Mouse (Mus musculus) ES-E14 (cell line): ENCODE data around the gene Wnt10b. TPM values are rescaled to one million over a fixed set of nuclear protein-coding genes. Genes with fewer than 3 reads are reported as not detected.

Source experiments
- DNase-seq: peaks from one replicate; pipeline ENCODE4 v3.0.0-alpha.2; 2013; ENCODE audit warnings: low read depth, low spot score
- H3K27ac ChIP-seq: 2 replicates; pipeline ENCODE4 v1.5.1; 2012; ENCODE audit warnings: low read depth, mild to moderate bottlenecking, low read length, moderate library complexity, mixed read lengths; ENCODE audit not compliant: poor library complexity, insufficient read depth, severe bottlenecking
- H3K36me3 ChIP-seq: 2 replicates; pipeline ENCODE4 v1.6.1; 2012; ENCODE audit warnings: mild to moderate bottlenecking, low read length, moderate library complexity, mixed read lengths; ENCODE audit not compliant: control insufficient read depth, poor library complexity, insufficient read depth, severe bottlenecking
- H3K4me1 ChIP-seq, 2 experiments: fragments of 150-350 bp in 1 of 2; sonication (generic) in 1 of 2; 2 replicates each; pipeline ENCODE4 v1.6.1; 2012; ENCODE audit warnings: low read length in 2 of 2, mild to moderate bottlenecking in 1 of 2, mixed read lengths in 1 of 2; ENCODE audit not compliant: control insufficient read depth in 2 of 2, insufficient read depth in 2 of 2, poor library complexity in 1 of 2
- H3K4me3 ChIP-seq, 2 experiments: fragments of 150-350 bp in 1 of 2; sonication (generic) in 1 of 2; 2 replicates each; pipeline ENCODE4 v1.5.1; 2012; ENCODE audit warnings: low read length in 2 of 2, low read depth in 1 of 2, mild to moderate bottlenecking in 1 of 2, mixed read lengths in 1 of 2; ENCODE audit not compliant: insufficient read depth in 1 of 2, poor library complexity in 1 of 2, severe bottlenecking in 1 of 2
- H3K9ac ChIP-seq: 2 replicates; pipeline ENCODE4 v1.6.1; 2012; ENCODE audit warnings: low read depth, mild to moderate bottlenecking, low read length, mixed read lengths; ENCODE audit not compliant: poor library complexity, insufficient read depth, severe bottlenecking
- H3K9me3 ChIP-seq: fragments of 150-350 bp; sonication (generic); 2 replicates; pipeline ENCODE4 v1.6.1; 2012; ENCODE audit warnings: low read depth, mild to moderate bottlenecking, low read length; ENCODE audit not compliant: control insufficient read depth, insufficient read depth
- CHD2 ChIP-seq: IDR thresholded peaks from 2 replicates; pipeline ENCODE4 v1.6.1; 2014; ENCODE audit warnings: mild to moderate bottlenecking, low read depth, low read length, inconsistent platforms
- HCFC1 ChIP-seq: IDR thresholded peaks from 2 replicates; pipeline ENCODE4 v1.6.1; 2012; ENCODE audit warnings: low read length, inconsistent platforms, borderline replicate concordance; ENCODE audit not compliant: insufficient read depth
- MAFK ChIP-seq: IDR thresholded peaks from 2 replicates; pipeline ENCODE4 v1.6.1; 2014; ENCODE audit warnings: mild to moderate bottlenecking, low read depth, low read length, inconsistent platforms; ENCODE audit not compliant: insufficient read depth
- ZC3H11A ChIP-seq: IDR thresholded peaks from 2 replicates; pipeline ENCODE4 v1.6.1; 2012; ENCODE audit warnings: low read depth, mild to moderate bottlenecking, inconsistent platforms, low read length, borderline replicate concordance
- ZNF384 ChIP-seq: IDR thresholded peaks from 2 replicates; pipeline ENCODE4 v1.6.1; 2012; ENCODE audit warnings: low read depth, low read length, inconsistent platforms
- in situ Hi-C, 2 experiments: fragments of 600-800 bp; cut with MboI; formaldehyde crosslinking; loops; one replicate each; pipeline ENCODE4 v1.15.1; 2025; ENCODE audit warnings: low sequenced_read_pairs in 2 of 2, inconsistent platforms in 1 of 2; ENCODE audit not compliant: unreplicated experiment in 2 of 2
- total RNA-seq: library from RNA; depleted of rRNA; stranded (reverse); fragments of 300-350 nt; gene quantifications from 2 replicates; pipeline ENCODE4 v1.2.3, GENCODE M21; 2012

Wnt10b gene
- total RNA-seq, 1 experiment, result 1.3 TPM

DNA sequence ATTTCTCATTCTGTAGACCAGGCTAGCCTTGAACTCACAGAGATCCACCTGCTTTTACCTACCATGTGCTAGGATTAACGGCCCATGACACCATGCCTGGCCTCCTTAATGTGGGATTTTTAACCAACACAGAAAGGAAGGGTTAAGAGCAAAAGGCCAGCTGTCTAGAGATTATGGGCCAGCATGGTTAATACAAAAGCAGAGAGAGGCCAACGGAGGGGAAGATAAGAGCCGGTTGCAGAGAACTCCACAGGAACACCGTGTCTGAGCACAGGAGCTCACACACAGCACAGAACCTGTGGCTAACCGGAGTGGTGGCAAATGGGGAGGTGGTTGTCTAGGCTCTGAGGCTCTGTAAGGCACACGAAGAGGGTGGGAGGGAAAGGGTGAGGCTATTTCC, 44.6 kb downstream of the Wnt10b start:
- no peak overlapping the region for H3K9ac ChIP-seq
- no peaks in the 10 kb centered on the region for H3K9me3 ChIP-seq
- peaks cover 0 to 10% of the 10 kb centered on the region in 2 experiments; a peak in 2 of 4 replicates for H3K4me1 ChIP-seq
- H3K36me3 ChIP-seq, result peaks cover 10% of the 10 kb centered on the region; the same call in 1 of the 2 replicates
- no peak overlapping the region for H3K4me3 ChIP-seq
- DNase-seq, result no peak
- TF ChIP-seq ZNF384, result no peak
- TF ChIP-seq MAFK, result no peak
- no peak for TF ChIP-seq ZC3H11A
- no peak for TF ChIP-seq HCFC1
- no peak for TF ChIP-seq CHD2
- in situ Hi-C loops, result no loop called here
- no peak overlapping the region for H3K27ac ChIP-seq

DNA sequence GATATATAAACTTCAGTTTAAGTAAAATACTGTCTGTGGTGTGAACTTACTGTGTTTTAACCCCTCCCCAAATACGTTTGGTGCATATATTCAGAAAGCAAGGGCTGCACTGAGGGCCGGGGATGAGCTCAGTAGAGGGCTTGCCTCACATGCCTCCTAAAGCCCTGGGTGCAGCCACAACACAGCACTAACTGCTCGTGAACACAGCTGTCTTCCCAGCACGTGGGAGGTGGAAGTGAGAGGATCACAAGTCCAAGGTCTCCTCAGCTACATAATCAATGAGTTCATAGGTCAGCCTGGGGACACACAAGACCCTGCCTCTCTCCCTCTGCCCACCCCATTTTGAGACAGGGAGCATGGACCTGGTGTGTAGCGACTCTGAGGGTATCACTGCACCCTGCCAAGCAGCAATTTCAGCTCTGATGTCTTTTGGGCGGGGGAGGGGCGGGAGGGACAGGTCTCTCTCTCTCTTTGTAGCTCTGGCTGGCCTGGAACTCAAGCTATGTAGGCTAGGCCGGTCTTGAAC, 45.9 kb downstream of the Wnt10b start:
- no peaks in the 10 kb centered on the region for H3K9me3 ChIP-seq

DNA sequence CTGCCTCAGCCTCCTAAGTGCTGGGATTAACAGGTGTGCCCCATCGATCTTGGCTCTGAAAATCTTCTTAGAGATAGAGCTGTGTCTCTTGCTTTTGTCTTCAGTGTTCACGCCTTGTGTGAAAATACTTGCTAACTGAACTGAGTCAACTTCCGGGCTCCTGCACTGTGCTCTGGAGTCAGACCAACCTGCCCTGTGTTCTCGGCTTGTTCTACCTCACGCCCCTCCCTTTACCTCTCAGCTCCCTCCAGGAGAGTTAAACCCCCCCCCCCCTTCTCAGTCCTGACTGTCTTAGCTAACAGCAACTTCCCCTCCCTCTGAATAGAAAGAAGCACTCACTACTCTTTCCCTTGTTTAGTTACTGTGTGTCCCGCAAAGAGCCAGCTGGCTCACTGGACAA, 47.2 kb downstream of the Wnt10b start:
- TF ChIP-seq MAFK, result no peak
- no peak for TF ChIP-seq HCFC1
- TF ChIP-seq ZNF384, result no peak
- TF ChIP-seq CHD2, result no peak
- TF ChIP-seq ZC3H11A, result no peak

More for the DNA sequence above, 45.9 kb downstream of the Wnt10b start:
- peaks cover 7% of the 10 kb centered on the region; the same call in 1 of the 2 replicates for H3K36me3 ChIP-seq
- no peak overlapping the region for H3K27ac ChIP-seq
- no peak for TF ChIP-seq ZC3H11A
- no peak for TF ChIP-seq MAFK
- no peak for TF ChIP-seq HCFC1
- no peak for TF ChIP-seq CHD2
- no peak for TF ChIP-seq ZNF384
- peaks cover 0 to 13% of the 10 kb centered on the region in 2 experiments; a peak in 2 of 4 replicates for H3K4me1 ChIP-seq
- in situ Hi-C loops, result no loop called here
- H3K9ac ChIP-seq, result no peak overlapping the region
- DNase-seq, result no peak
- H3K4me3 ChIP-seq, result no peak overlapping the region

DNA sequence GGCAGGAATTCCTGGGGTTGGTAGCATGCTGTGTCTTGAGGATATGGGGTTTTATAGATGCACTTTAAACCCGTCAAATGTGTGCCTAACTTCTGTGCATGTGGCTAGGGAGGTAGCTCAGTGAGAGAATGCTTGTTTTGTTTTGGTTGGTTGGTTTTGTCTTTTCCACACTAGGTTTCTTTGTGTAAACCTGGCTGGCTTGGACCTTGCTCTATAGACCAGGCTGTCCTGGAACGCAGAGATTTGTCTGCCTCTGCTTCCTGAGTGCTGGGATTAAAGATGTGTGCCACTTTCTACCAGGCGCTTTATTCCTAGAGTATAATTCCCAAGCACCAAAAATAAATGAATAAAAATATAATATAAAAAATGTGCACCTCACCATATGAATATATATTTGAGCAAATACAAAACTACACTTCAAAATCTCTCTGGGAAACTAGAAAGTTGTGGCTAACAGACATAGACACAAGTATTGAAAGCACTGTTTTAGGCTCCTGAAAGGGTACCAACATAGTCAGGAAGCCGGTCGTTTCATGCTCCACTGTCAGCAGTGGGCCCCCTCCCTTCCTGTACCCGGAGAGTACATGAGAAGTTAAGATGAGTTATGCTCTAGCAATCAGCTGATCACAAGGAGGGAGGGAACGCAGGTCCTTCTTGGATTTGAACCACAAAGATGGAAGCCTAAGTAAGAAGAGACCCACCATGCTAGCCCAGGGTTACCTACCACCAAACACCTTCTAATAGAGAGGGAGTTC, 48.0 kb downstream of the Wnt10b start:
- no peaks in the 10 kb centered on the region for H3K9me3 ChIP-seq
- H3K36me3 ChIP-seq, result no peaks in the 10 kb centered on the region; the same call in 1 of the 2 replicates
- in situ Hi-C loops, result no loop called here
- H3K9ac ChIP-seq, result no peak overlapping the region
- no peak for DNase-seq
- peaks cover 2 to 19% of the 10 kb centered on the region in 2 experiments; a peak in 3 of 4 replicates for H3K4me1 ChIP-seq
- H3K4me3 ChIP-seq, result no peak overlapping the region
- TF ChIP-seq MAFK (no peak), HCFC1 (no peak), CHD2 (no peak)
- no peak overlapping the region for H3K27ac ChIP-seq

More for the DNA sequence above, 47.2 kb downstream of the Wnt10b start:
- no peaks in the 10 kb centered on the region; the same call in 1 of the 2 replicates for H3K36me3 ChIP-seq
- no peak overlapping the region for H3K9ac ChIP-seq
- no peaks in the 10 kb centered on the region for H3K9me3 ChIP-seq
- H3K4me1 ChIP-seq, result peaks cover 2 to 19% of the 10 kb centered on the region in 2 experiments; a peak in 3 of 4 replicates
- no peak overlapping the region for H3K27ac ChIP-seq
- in situ Hi-C loops, result no loop called here
- H3K4me3 ChIP-seq, result no peak overlapping the region
- DNase-seq, result no peak
